Mouse (Mus musculus): Measurements from ENCODE around the gene Ppp2r5c. TPM values are rescaled to one million over a fixed set of nuclear protein-coding genes. Genes with fewer than 3 reads are reported as not detected.

Ppp2r5c gene
- total RNA-seq, 2 experiments from 2014 or later = 99.2 to 223 TPM

- no peak for ATAC-seq (replicated peaks; ENCODE audit: low FRiP score, low TSS enrichment, poor library complexity, severe bottlenecking)
These were observed 9.6 kb upstream of the Ppp2r5c start for GRCm38 (mm10) chr12:110437367-110437703.

- ATAC-seq (replicated peaks; ENCODE audit: low FRiP score, low TSS enrichment, poor library complexity, severe bottlenecking) = peak; percentile 72
These were observed 8.4 kb upstream of the Ppp2r5c start for GRCm38 (mm10) chr12:110438367-110438973.

- ATAC-seq (replicated peaks; ENCODE audit: low FRiP score, low TSS enrichment, poor library complexity, severe bottlenecking) = no peak
These were observed 4.7 kb upstream of the Ppp2r5c start for GRCm38 (mm10) chr12:110442238-110442637.

GRCm38 (mm10) chr12:110444530-110444929 is 2.4 kb upstream of the Ppp2r5c start:
- ATAC-seq (replicated peaks; ENCODE audit: low FRiP score, low TSS enrichment, poor library complexity, severe bottlenecking) = no peak

GRCm38 (mm10) chr12:110445775-110446174 is 1.1 kb upstream of the Ppp2r5c start:
- no peak for ATAC-seq (replicated peaks; ENCODE audit: low FRiP score, low TSS enrichment, poor library complexity, severe bottlenecking)

GRCm38 (mm10) chr12:110447306-110447705 is 386 bp downstream of the Ppp2r5c start:
- peak; percentile 47 for ATAC-seq (replicated peaks; ENCODE audit: low FRiP score, low TSS enrichment, poor library complexity, severe bottlenecking)

- ATAC-seq (replicated peaks; ENCODE audit: low FRiP score, low TSS enrichment, poor library complexity, severe bottlenecking) = no peak
These were observed 1.8 kb downstream of the Ppp2r5c start for GRCm38 (mm10) chr12:110448767-110449166.

GRCm38 (mm10) chr12:110454223-110454622 is 7.3 kb downstream of the Ppp2r5c start:
- peak; percentile 92 for ATAC-seq (replicated peaks; ENCODE audit: low FRiP score, low TSS enrichment, poor library complexity, severe bottlenecking)

- ATAC-seq (replicated peaks; ENCODE audit: low FRiP score, low TSS enrichment, poor library complexity, severe bottlenecking) = no peak
These were observed 9.1 kb downstream of the Ppp2r5c start for GRCm38 (mm10) chr12:110456024-110456423.

GRCm38 (mm10) chr12:110458667-110459066 is 11.7 kb downstream of the Ppp2r5c start:
- ATAC-seq (replicated peaks; ENCODE audit: low FRiP score, low TSS enrichment, poor library complexity, severe bottlenecking) = no peak

- peak; percentile 72 for ATAC-seq (replicated peaks; ENCODE audit: low FRiP score, low TSS enrichment, poor library complexity, severe bottlenecking)
These were observed 13.7 kb downstream of the Ppp2r5c start for GRCm38 (mm10) chr12:110460418-110461300.

- ATAC-seq (replicated peaks; ENCODE audit: low FRiP score, low TSS enrichment, poor library complexity, severe bottlenecking) = no peak
These were observed 16.8 kb downstream of the Ppp2r5c start for GRCm38 (mm10) chr12:110463711-110464110.

GRCm38 (mm10) chr12:110471426-110471825 is 24.5 kb downstream of the Ppp2r5c start:
- no peak for ATAC-seq (replicated peaks; ENCODE audit: low FRiP score, low TSS enrichment, poor library complexity, severe bottlenecking)

GRCm38 (mm10) chr12:110472247-110472646 is 25.3 kb downstream of the Ppp2r5c start:
- no peak for ATAC-seq (replicated peaks; ENCODE audit: low FRiP score, low TSS enrichment, poor library complexity, severe bottlenecking)

GRCm38 (mm10) chr12:110474497-110474896 is 27.6 kb downstream of the Ppp2r5c start:
- no peak for ATAC-seq (replicated peaks; ENCODE audit: low FRiP score, low TSS enrichment, poor library complexity, severe bottlenecking)

GRCm38 (mm10) chr12:110476561-110476960 is 29.6 kb downstream of the Ppp2r5c start:
- no peak for ATAC-seq (replicated peaks; ENCODE audit: low FRiP score, low TSS enrichment, poor library complexity, severe bottlenecking)

- ATAC-seq (replicated peaks; ENCODE audit: low FRiP score, low TSS enrichment, poor library complexity, severe bottlenecking) = no peak
These were observed 31.0 kb downstream of the Ppp2r5c start for GRCm38 (mm10) chr12:110477906-110478305.

- no peak for ATAC-seq (replicated peaks; ENCODE audit: low FRiP score, low TSS enrichment, poor library complexity, severe bottlenecking)
These were observed 31.7 kb downstream of the Ppp2r5c start for GRCm38 (mm10) chr12:110478601-110479008.

GRCm38 (mm10) chr12:110479268-110479667 is 32.3 kb downstream of the Ppp2r5c start:
- no peak for ATAC-seq (replicated peaks; ENCODE audit: low FRiP score, low TSS enrichment, poor library complexity, severe bottlenecking)

- ATAC-seq (replicated peaks; ENCODE audit: low FRiP score, low TSS enrichment, poor library complexity, severe bottlenecking) = no peak
These were observed 33.8 kb downstream of the Ppp2r5c start for GRCm38 (mm10) chr12:110480701-110481100.

- no peak for ATAC-seq (replicated peaks; ENCODE audit: low FRiP score, low TSS enrichment, poor library complexity, severe bottlenecking)
These were observed 36.8 kb downstream of the Ppp2r5c start for GRCm38 (mm10) chr12:110483761-110484160.

Measured in megakaryocyte-erythroid progenitor cell, adult 5-6 weeks (primary cell).